10 mouse cellular contexts compared by ENCODE assay signal in genomic region chr10:123426527-123427363, GRCm38 (mm10).
A peak's percentile ranks its signal among the peaks of the same experiment; 100 is the strongest.
DNase-seq lines count a peak whose midpoint lies in the region; ATAC-seq lines count a peak whose summit lies in the region.
"Had no signal": no experiment of that assay in that cellular context is flagged by ENCODE, and none has a peak within 500 bp of the region (broad histone marks: within the 10 kb centered on the region; RNA-seq: fewer than 3 reads in every experiment).

No protein-coding gene starts in this region.

- intact Hi-C loops in left cerebral cortex, postnatal 25 days (cut with DNase I): no loop called here

- no peak overlapping the region for H3K9ac ChIP-seq in forebrain, embryonic 14.5 days (ENCODE audit: low read length)
- H3K9ac ChIP-seq in forebrain, embryonic 12.5 days: no peak overlapping the region
- H3K9ac ChIP-seq: neural tube, embryonic 12.5 days had no signal

- no peaks in the 10 kb centered on the region for H3K4me1 ChIP-seq in forebrain, embryonic 14.5 days (ENCODE audit: control insufficient read depth, insufficient read depth, low read length)
- no peaks in the 10 kb centered on the region for H3K4me1 ChIP-seq in forebrain, embryonic 12.5 days
- H3K4me1 ChIP-seq: neural tube, embryonic 12.5 days had no signal

- no peak overlapping the region for H3K4me3 ChIP-seq in forebrain, embryonic 14.5 days (ENCODE audit: low read depth, low read length)
- H3K4me3 ChIP-seq in forebrain, embryonic 12.5 days (replicated peaks): no peak overlapping the region
- H3K4me3 ChIP-seq: neural tube, embryonic 12.5 days had no signal

- ATAC-seq in forebrain, embryonic 14.5 days: peak; percentile 61; the same call in 1 of the 2 replicates
- ATAC-seq in forebrain, embryonic 12.5 days (ENCODE audit: low FRiP score): no peak

- H3K27ac ChIP-seq in forebrain, embryonic 14.5 days (ENCODE audit: low read depth, low read length): no peak overlapping the region; the same call in 1 of the 2 replicates
- H3K27ac ChIP-seq in forebrain, embryonic 12.5 days: no peak overlapping the region
- H3K27ac ChIP-seq: neural tube, embryonic 12.5 days had no signal

- H3K36me3 ChIP-seq in forebrain, embryonic 14.5 days (ENCODE audit: control insufficient read depth, insufficient read depth, low read length): no peaks in the 10 kb centered on the region
- H3K36me3 ChIP-seq in forebrain, embryonic 12.5 days (replicated peaks): no peaks in the 10 kb centered on the region
- H3K36me3 ChIP-seq: neural tube, embryonic 12.5 days had no signal

- WGBS in forebrain, embryonic 14.5 days: 75% methylated on average over 8 of the region's 8 CpGs
- 86% methylated on average over 8 of the region's 8 CpGs for WGBS in forebrain, embryonic 12.5 days

- H3K9me3 ChIP-seq in forebrain, embryonic 14.5 days (replicated peaks; ENCODE audit: control insufficient read depth, low read length): no peaks in the 10 kb centered on the region
- no peaks in the 10 kb centered on the region for H3K9me3 ChIP-seq in forebrain, embryonic 12.5 days
- H3K9me3 ChIP-seq: neural tube, embryonic 12.5 days had no signal

- H3K4me2 ChIP-seq in forebrain, embryonic 14.5 days (ENCODE audit: low read length): no peak overlapping the region
- no peak overlapping the region for H3K4me2 ChIP-seq in forebrain, embryonic 12.5 days
- H3K4me2 ChIP-seq: neural tube, embryonic 12.5 days had no signal

- no peaks in the 10 kb centered on the region for H3K27me3 ChIP-seq in forebrain, embryonic 14.5 days (replicated peaks; ENCODE audit: control insufficient read depth, insufficient read depth, low read length)
- no peaks in the 10 kb centered on the region for H3K27me3 ChIP-seq in forebrain, embryonic 12.5 days
- H3K27me3 ChIP-seq: neural tube, embryonic 12.5 days had no signal

- DNase-seq in forebrain, embryonic 14.5 days (ENCODE audit: low spot score): peak; percentile 25
- DNase-seq in cerebellum, adult 18-20 months: peak; percentile 21 to 24
- DNase-seq in frontal cortex, postnatal 36 days (ENCODE audit: low spot score in 2 of 2): peak; percentile 73 to 81
- peak; percentile 77 to 94 for DNase-seq in left cerebral cortex, postnatal 25 days (ENCODE audit: low spot score in 2 of 2)
- DNase-seq in urinary bladder, postnatal 14 days (ENCODE audit: low spot score): no peak
- DNase-seq in ovary, postnatal 14 days (ENCODE audit: low spot score): no peak
- DNase-seq in adrenal gland, postnatal 36 days: no peak
- DNase-seq: lung, postnatal 4 days had no signal

Comparison
In these comparisons a context has a peak if more than half of its experiments do, and no peak if none do; other contexts are left out.
1. DNase-seq: peak in forebrain, embryonic 14.5 days (single experiment), cerebellum, adult 18-20 months (2 of 2), frontal cortex, postnatal 36 days (2 of 2) and left cerebral cortex, postnatal 25 days (2 of 2); none in urinary bladder, postnatal 14 days (single experiment), ovary, postnatal 14 days (single experiment) and adrenal gland, postnatal 36 days (0 of 2).